Mouse (Mus musculus) frontal cortex, adult 2 months (tissue): Measurements from ENCODE around the gene Nr1d1. TPM values are rescaled to one million over a fixed set of nuclear protein-coding genes. Genes with fewer than 3 reads are reported as not detected.
A peak's percentile ranks its signal among the peaks of the same experiment; 100 is the strongest.

Experiments used
- DNase-seq, 2 experiments: peaks; one replicate each; pipeline ENCODE4 v3.0.0; 2022; ENCODE audit warnings: low spot score in 1 of 2; ENCODE audit errors: extremely low spot score in 1 of 2
- polyA plus RNA-seq: library from polyadenylated mRNA; depleted of rRNA; stranded (reverse); fragments of >200 nt; gene quantifications from 2 replicates; pipeline ENCODE4 v1.2.3, GENCODE M21; 2012

The Nr1d1 gene
- polyA plus RNA-seq, 1 experiment: 126 TPM

DNA sequence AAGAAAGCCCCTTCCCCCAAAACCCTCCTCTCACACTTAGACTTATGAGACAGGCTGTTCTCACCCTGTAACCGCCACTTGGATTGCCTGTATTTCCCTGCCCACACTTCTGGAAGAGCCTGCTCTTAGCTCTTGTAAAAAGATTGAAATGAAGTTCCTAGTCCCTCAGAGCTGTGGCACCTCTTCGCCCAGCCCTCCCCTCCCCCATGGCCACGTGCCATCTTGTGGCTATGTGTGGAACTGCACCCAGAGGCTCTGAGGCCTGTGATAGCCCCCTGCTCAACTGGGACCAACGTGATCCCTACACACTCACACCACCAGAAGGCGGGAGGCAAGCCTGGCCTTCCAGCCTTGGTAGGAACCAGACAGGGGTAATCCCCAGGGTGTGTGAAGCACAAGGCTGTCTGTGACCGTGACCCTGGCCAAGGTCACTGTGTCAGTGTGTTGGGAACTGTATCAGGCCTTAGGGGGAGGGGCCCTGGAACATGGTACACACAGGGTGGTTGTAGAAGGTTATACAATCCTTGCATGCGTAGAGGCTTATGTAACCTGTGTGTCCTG, 20.4 kb downstream of the Nr1d1 start:
- DNase-seq: no peak

DNA sequence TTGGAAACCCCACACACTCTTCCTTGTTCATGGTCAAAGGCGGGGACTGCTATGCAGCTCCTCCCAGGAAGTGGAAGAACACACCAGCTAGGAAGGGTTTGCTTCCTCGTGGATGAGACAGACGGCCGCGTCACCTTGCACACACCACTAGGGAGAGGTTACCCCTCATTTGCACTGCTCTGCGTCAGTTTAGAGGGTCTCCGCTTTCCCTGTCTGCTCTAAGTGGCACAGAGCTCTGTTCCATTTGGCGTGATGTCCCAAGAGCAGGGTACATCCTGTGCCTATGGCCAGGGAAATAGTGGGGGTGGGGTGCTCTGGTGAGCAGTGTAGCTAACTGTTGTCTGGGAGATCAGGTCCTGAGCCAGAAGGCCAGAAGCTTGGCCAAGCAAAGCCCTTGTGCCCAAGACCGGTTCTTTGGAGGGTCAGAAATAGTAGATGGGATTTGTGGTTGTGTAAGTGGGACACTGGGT, 20.9 kb downstream of the Nr1d1 start:
- no peak for DNase-seq

DNA sequence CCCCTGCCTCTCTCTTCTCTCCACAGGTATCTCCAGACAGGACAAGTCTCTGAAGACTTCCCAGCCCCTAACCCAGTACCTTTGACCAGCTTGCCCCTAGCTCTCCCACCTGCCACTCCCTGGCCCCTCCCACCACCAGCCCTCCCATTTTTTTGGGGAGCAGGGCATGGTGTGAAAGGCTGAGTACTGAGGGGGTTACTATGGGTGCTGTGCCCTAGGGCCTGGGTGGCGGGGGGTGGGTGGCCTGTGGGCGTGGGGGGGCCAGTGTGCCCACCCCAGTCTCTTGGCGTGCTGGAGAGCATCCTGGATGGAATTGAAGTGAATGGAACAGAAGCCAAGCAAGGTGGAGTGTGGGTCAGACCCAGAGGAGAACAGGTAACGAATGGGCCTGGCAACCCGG, 21.9 kb downstream of the Nr1d1 start:
- DNase-seq: no peak

DNA sequence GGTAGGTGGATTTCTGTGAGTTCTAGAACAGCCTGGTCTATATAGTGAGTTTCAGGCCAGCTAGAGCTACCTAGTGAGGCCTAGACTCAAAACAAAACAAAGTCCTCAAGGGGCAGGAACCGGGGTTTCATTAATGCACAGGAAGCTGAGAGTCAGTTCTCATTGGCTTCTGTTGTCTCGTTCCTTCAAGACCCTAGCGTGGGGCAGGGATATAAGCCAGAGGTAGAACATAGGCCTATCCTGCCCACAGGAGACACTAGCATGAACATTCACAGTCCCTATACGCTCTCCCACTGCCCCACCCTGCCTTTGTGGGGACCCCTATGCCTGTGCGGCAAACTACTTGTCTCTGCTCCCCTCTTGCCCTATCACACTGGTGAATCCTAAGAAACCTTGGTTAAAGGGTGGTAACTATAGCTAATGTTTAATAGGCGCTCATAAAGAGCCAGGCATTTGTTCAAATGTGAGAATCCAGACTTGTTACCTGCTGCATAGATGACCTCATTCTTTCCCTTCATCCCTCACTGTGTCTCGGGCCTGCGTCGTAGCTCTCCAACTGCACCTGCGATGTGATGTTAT, 22.5 kb downstream of the Nr1d1 start:
- DNase-seq: no peak

DNA sequence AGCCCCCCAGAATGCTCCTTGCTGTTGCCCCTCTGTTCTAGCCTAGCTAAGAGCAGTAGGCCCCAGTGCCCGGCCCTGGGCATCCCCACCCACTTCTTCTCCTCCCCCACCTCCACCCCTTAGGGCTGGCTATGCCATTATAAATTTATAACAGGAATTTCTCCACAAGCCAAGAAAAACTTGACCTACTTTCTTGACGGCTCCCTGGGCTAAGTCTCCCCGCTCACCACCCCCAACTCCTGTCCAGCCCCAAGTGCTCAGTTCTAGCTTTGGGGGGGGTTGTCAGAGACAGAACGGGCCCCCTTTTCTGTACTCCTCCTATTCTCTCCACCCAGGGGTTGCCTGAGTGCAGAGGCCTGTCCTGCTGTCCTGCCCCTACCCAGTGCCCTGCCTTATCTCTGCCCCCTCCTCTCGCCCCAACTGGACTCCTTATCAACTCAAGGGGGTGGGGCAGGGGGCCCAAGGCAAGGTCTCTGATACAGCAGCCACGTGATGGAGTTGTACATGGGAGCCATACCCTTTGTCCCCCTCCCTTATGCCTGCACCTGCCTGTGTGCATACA, 23.8 kb downstream of the Nr1d1 start:
- no peak for DNase-seq

DNA sequence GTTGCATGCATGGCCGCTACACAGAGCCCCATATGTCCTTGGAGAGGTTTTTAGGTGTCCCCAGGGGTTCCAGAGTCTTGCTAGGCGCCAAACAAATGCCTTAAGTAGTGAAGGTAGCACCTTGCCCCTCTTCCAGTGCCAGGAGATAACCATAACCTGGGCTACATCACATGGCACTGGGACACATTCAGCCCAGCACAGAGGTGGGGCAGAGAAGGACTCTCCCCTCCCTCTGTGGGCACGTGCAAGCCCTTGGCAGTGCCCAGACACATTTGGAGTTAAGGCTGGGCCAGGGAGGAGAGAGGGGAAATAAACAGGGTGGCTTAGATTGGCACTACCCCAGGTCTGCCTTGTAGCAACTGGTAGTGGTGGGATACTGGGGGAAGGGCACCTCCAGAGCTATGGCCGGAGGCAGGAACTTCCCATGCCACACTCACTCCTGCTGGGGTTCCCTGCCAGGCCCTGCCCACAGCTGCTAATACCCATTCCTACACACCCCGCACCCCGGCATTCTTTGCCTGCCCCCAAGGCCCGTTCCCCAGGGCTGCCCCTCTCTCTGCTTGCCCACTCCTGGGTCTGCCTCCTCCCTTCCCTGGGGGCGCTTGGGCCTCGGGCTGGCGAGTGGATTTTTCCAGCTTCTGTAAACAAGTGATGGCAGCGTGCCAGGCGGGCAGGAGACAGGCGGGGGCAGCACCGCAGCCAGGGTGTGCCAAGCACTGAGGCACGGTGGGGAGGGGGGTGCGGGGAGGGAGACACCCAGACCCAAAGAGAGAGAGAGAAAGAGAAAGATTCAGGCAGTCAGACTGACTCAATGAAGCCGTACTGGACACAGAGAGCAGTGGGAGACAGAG, 24.6 kb downstream of the Nr1d1 start:
- no peak for DNase-seq

DNA sequence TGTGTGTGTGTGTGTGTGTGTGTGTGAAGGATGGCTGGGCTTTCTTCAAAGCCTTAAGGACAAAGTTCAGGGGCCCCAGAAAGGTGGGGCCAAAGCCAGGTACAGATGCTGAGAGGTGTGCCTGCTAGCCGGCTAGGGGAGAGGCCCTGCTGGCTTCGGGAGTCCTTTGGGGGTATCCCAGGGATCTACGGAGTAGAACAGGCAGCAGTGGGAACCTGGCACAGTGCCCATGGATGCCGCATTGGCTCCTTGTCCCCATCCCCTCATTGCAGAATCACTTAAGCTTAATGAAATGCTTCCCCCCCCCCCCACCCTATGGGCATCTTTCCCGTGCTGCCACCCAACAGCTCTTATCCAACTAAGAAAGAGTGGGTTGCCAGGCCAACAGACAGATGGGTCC, 25.4 kb downstream of the Nr1d1 start:
- no peak for DNase-seq

DNA sequence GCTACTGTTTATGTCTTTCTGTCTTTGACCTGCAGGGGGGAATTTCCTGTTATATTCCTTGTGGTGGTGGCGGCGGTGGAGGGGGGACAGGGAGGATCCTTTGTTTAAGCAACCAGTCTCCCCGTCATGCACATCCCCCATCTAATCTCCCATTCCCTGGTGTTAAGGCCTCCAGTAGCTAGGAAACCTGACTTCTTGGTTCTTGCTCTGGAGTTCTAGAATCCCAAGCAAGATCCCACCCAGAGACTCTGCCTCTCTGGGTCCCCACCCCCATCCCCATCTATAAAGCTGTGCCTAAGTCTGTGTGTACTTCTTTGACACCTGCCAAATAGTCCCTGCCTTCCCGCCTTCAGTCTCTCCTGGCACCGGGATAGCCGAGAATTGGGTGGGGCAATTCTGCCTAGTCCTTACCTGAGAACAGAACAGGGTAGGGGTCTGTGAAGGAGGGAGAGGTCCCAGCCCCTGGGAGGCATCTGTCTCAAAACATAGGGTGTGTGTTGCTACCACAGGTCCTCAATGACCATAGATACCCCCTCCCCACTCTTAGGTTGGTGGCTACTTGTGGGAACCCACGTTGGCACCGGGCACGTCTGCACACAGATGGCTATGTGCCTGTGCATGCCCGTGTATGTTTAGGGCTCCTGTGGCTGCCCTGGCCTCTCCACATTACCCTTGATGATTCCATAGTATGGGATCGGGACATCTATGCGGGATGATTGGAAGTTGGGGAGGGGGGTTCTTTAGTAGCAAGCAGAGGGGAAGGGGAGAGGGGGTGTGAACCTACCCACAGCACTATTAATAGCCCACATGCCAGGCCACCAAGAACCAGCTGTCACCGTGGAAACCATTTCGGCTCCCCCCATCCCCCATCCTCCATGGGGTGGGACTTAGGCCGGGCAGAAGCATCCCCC, 26.4 kb downstream of the Nr1d1 start:
- DNase-seq: no peak

DNA sequence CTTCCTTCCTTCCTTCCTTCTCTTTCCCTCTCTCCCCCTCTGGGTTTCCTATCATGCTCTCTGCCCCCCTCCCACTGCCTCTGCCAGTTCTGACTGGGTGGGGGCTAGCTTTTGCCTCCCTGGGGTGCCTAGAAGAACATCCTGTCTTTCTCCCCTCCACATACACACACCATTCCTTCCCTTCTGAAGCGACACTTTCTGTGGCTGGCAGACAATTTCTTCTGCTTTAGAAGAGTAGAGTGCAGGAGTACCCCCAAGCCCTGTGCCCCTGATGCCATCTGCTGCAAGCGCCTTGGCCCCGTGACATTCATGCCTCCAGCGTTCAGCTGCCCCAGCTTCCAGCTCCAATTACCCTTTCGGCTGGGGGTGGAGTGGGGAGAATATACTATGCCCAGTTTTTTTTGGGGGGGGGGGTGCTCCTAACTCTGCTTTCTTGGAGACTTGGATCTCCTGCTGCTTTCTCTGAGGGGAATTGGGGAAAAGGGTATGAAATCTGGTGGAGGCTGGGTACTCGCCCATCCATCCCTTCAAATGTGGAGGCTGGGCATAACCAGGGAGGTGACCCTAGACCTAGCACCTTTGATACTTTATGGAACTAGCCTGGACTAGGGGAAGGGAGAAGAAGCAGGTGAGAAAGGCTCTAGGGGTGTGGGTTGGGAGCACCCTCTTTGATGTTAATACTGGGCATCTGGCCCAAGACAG, 27.2 kb downstream of the Nr1d1 start:
- DNase-seq: no peak

DNA sequence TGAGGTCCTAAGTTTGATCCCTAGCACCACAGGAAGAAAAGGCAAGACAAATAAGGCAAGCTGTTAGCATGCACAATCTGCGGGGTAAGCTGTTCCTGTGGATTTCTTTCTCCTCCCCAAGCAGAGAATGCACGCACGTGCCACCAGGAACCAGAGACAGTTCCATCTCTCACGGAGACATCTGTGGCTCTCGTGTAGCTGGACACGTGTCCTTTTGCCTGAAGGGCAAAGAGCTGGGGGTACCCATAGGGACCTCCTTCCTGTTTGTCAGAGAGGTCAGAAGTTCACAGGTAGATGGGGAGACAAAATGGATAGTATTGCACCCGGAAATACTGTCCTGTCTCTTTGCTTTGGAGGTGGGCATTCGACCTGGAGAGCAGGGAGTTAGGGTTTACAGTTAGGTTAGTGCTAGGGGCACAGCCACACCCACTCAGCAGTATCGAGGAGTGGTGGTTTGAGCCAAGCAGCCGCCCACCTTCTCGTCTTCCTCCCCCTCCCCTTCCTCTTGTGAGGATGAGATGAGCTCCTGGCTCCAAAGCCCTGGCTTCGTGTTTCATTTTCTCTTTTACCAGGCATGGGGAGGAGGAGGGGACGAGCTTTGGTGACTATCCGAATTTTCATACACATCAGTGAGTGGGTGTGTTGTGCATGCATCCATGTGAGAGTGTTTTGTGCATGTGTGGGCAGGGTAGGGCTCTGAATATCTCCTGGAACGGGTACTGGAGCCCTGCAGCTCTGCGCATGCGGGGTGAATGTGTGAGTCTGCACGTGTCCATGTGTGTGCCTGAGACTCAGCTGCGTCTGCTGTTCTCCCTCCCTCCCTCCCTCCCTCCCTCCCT, 28.1 kb downstream of the Nr1d1 start:
- peak; percentile 96 for DNase-seq

DNA sequence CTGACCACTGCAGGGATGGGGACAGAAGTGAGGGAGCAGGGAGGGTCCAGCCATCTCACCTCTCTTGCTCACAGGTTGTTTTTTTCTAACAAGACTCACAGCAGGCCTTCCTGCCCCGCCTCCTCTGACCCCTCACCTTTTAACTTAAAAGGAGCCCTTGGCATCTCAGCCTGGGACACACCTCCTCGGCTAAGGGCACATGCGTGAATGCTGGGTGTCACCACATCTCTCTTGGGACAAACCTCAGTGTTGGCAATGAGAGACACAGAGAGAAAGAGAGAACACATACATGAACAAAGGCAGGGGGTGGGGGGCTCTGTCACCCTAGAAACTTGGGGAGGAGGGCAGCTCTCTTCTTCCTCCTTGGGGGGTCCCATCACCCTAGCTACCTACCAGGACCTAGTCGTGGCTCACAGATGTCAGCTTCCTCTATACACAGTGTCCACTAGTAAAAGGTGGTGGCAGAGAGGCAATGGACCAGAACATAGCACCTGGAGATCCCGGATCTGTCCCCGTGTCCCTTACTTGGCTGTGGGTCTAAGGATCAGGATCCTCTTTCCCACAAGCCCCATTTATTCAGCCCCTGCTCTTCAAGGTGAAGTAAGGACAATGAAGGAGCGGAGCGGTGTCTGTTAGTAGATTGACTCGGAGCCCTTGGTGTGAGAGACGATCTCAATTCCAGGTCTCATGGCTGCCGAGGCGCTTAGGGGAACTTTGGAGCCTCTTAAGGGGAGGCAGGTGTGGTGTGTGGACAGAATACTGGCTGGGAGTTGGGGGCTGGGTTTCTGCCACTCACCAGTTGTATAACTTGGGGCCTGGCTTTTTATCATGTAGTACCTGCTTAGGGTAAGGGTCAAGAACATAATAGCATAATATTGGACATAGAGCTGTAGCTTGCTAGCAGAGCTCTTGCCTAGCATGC, 28.9 kb downstream of the Nr1d1 start:
- DNase-seq: no peak

DNA sequence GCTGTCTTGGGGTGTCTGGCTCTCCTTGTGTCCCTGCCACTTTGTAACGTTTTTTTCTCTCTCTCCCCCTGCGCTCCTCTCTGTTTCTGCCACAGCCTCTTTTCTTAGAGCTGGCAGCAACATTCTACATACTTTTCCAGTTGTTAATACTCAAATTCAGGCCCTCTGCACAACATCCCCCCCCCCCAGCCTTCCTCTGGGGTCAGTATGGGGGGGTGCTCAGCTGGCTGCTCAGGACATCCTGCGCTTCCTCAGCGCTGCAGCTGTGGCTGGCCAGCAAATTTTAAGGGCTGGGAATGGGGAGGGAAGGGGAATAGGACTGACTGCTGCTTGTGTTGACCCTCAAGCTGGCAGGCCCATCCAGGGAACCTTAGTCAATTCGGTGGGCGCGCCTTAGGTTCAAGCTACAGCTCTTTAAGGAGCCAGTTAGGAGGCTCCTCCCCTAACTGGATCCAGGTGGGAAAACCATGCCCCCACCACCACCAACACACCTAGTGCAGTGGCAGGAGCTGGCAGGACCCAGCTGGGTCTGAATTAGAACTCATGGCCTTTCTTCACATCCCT, 30.6 kb downstream of the Nr1d1 start:
- DNase-seq: no peak

DNA sequence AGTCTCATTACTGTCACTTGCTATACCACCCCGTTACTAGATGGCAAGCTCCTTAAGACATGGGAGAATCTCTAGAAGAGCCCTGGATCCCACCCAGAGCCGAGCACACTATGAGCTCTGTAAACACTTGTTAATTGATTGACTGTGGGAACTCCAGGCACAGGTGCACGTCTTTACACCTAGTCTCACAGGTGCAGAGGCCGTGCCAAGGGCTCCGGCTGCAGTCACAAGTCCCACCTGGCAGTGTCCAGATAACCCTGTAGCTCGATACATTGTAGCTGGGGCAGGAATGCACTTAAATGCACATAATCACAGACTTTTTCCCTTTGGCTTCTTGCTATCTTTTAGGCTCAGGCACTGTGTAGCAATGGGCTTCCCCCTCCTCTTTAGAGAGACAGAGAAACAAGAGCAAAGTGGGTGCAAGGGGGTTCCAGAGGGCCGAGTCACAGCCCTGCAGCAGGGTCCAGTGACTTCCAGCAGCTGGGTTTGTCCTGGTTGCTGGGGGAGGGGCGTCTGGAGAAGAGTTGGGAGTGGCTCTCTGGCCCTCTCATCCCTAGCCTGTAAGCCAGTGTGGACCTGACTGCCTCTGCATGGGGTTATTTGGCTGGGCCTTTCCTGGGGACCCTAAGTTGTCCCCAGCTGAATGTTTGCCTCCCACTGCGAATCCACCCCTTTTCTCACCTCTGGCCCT, 31.3 kb downstream of the Nr1d1 start:
- no peak for DNase-seq

DNA sequence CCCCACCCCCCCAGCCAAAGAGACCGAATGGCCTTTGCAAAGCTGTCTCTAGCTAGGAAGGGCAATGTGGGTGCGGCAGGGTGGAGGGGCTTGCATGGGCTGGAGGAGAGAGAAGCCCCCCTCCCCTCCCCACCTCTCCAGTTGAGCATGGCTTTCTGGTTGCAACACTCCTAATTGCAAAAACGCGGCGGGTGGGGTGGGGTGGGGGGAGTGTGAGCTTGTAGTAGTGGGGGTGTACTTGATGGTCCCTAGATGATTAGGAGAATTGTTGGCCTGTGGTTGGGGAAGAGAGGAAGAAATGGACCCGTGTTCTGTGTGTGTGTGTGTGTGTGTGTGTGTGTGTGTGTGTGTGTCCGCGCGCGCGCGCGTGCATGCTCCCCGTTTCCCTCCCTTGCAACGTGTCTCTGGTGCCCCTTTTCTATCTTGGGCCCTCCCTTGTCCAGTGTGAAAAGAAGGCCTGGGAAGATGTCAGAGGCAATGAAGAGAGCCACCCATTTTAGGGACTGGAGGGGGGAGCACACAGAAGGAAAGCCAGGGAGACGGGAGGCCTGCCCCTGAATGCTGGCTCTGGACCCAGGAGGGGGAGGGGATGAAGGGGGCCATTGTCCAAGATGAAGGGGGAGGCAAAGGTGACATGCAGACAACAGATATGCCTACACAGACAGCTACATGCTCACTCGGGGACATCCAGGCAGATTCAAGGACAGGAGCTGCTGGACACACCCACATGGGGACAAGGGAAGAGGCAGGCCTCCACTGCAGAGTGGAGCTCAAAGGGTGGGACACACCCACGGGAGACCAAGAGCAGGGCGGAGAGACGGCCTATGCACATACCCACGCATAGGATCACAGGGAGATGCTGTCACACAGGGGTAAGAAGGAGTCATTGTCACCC, 32.5 kb downstream of the Nr1d1 start:
- DNase-seq: peak in 1 of 2 experiments; percentile 59

DNA sequence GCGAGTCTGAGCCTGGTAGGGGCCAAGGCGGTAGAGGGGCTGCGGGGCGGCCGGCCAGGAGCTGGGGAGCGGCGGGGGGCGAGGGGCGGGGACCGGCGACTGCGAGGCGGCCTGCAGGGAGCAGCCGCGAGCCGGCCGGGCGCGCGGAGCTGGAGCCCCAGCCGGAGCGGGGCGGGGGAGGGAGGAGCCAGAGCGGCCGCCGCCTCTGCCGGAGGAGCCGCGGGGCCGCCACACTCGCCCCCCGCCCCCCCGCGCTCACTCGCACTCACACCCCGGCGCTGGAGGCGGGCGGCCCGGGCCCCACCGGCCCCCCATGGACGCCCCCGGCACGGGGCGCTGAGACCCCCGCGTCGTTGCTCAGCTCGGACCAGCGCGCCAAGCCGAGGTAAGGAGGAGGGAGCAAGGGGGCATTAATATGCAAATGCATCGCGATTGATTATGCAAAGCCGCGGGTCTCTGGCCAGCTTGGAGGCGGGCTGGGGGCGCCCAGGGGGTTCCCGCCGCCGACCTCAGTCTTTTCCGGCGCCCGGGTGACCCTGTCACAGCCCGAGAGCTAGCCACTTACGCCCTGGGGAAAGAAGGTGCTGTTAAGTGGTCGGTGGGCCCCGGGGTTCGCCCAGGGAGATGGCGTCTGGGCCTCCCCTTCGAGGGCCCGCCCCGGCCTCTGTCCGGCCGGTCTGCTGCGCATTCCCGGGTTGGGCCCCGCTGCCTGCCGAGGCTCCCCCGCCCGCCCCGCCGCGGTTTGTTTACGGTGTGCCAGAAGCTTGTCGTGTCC, 33.3 kb downstream of the Nr1d1 start:
- DNase-seq: no peak
